ENCODE assay signal across 11 mouse cellular contexts in the genomic region with DNA sequence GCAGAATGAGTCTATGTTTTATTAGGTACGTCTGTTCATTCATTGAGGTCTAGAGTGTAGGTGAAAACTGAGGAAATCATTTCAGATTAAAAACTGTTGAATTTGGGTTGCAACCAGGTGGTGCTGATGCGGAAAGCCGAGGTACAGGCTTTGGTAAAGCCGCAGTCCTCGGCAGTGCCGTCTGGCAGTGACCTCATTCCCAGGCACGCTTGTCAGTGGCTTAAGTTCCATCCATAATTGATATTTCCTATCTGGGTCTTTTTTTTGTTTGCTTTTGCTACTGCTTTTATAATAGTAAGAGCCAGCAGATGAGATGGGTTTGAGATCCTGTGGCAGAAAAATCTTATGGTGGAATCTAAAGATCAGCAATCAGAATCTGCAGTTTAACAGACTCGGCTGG. TPM values are rescaled to one million over a fixed set of nuclear protein-coding genes. Genes with fewer than 3 reads are reported as not detected.
A peak's percentile ranks its signal among the peaks of the same experiment; 100 is the strongest.
DNase-seq lines count a peak whose midpoint lies in the region; ATAC-seq and TF ChIP-seq lines count a peak whose summit lies in the region.
"Had no signal": no experiment of that assay in that cellular context is flagged by ENCODE, and none has a peak within 500 bp of the region (broad histone marks: within the 10 kb centered on the region; RNA-seq: fewer than 3 reads in every experiment).

No protein-coding gene starts in this region.

- peaks cover 19% of the 10 kb centered on the region for H3K4me1 ChIP-seq in forebrain, embryonic 10.5 days
- H3K4me1 ChIP-seq in hindbrain, embryonic 16.5 days (ENCODE audit: control insufficient read depth, insufficient read depth, low read depth, low read length): peaks cover 3% of the 10 kb centered on the region; the same call in 1 of the 2 replicates
- no peaks in the 10 kb centered on the region for H3K4me1 ChIP-seq in olfactory bulb, adult 2 months (ENCODE audit: control insufficient read depth, insufficient read depth, low read length)

- H3K9ac ChIP-seq in hindbrain, embryonic 16.5 days (ENCODE audit: low read depth, low read length): peak overlapping the region; percentile 63

- DNase-seq in cerebellum, adult 11 months: peak; percentile 38
- DNase-seq in cerebellum, postnatal 4 days (ENCODE audit: low spot score in 2 of 2): no peak
- no peak for DNase-seq in forebrain, embryonic 10.5 days (ENCODE audit: extremely low spot score, low spot score)
- no peak for DNase-seq in kidney, postnatal 10 days
- no peak for DNase-seq in gastrocnemius, adult 18-20 months (ENCODE audit: low spot score)
- DNase-seq in ovary, adult 18-20 months (ENCODE audit: low spot score): no peak
- DNase-seq: heart, adult 18-20 months had no signal

- no peak overlapping the region for H3K27ac ChIP-seq in forebrain, embryonic 10.5 days
- H3K27ac ChIP-seq in hindbrain, embryonic 16.5 days (ENCODE audit: low read depth, low read length): peak overlapping the region; percentile 71
- peak overlapping the region; percentile 17; the same call in 1 of the 2 replicates for H3K27ac ChIP-seq in olfactory bulb, adult 2 months (ENCODE audit: insufficient read depth, low read depth, low read length)

- no peak for TF ChIP-seq POLR2A in olfactory bulb, adult 2 months (IDR thresholded peaks at IDR 0.05; ENCODE audit: insufficient read depth, low read depth, low read length)

- peak overlapping the region; percentile 8; the same call in 1 of the 2 replicates for H3K4me2 ChIP-seq in hindbrain, embryonic 16.5 days (ENCODE audit: low read length)

- peaks cover 79% of the 10 kb centered on the region for H3K36me3 ChIP-seq in forebrain, embryonic 10.5 days (replicated peaks)
- peaks cover 41% of the 10 kb centered on the region for H3K36me3 ChIP-seq in hindbrain, embryonic 16.5 days (ENCODE audit: control insufficient read depth, insufficient read depth, low read length)

- WGBS in forebrain, embryonic 10.5 days: 74% methylated on average over 8 of the region's 8 CpGs
- 58% methylated on average over 8 of the region's 8 CpGs for WGBS in hindbrain, embryonic 16.5 days
- 59% methylated on average over 8 of the region's 8 CpGs for WGBS in olfactory bulb, adult 2 months

- no peak for ATAC-seq in hindbrain, embryonic 16.5 days

- H3K9me3 ChIP-seq in forebrain, embryonic 10.5 days: peaks cover 32% of the 10 kb centered on the region
- H3K9me3 ChIP-seq in hindbrain, embryonic 16.5 days (ENCODE audit: control insufficient read depth, low read length): peaks cover 5% of the 10 kb centered on the region

- TF ChIP-seq CTCF in olfactory bulb, adult 2 months (IDR thresholded peaks at IDR 0.05; ENCODE audit: insufficient read depth, low read depth, low read length): no peak

- H3K27me3 ChIP-seq in forebrain, embryonic 10.5 days (ENCODE audit: poor library complexity, severe bottlenecking): no peaks in the 10 kb centered on the region
- H3K27me3 ChIP-seq in hindbrain, embryonic 16.5 days (replicated peaks; ENCODE audit: control insufficient read depth, insufficient read depth, low read length): no peaks in the 10 kb centered on the region

- peak overlapping the region; percentile 57 for H3K4me3 ChIP-seq in forebrain, embryonic 10.5 days
- H3K4me3 ChIP-seq in hindbrain, embryonic 16.5 days (ENCODE audit: low read length): peak overlapping the region; percentile 38
- peak overlapping the region; percentile 47 for H3K4me3 ChIP-seq in olfactory bulb, adult 2 months (ENCODE audit: insufficient read depth, low read depth, low read length)
- H3K4me3 ChIP-seq: erythroblast, embryonic 14.5 days; myocyte had no signal

RNA-seq across cellular contexts. Expression of a gene that starts 50.9 kb away (rescaled TPM):
- polyA plus RNA-seq in forebrain, embryonic 10.5 days (2016; fragmentation: Nextera tagmentation; extraction: Ambion mirVana): 75.3 and 82.2 TPM in 2 replicates
- polyA plus RNA-seq in hindbrain, embryonic 16.5 days (2015; fragmentation: Nextera tagmentation; extraction: Ambion mirVana): 34.6 and 40.4 TPM in 2 replicates
- polyA plus RNA-seq in olfactory bulb, adult 2 months (2012; ENCODE audit: insufficient read depth, insufficient read length, low replicate concordance, missing spikeins): not detected in 2 replicates
- total RNA-seq in gastrocnemius, adult 18-20 months (2021): 10 to 100 TPM; 15.2 to 16.5 TPM

RNA-seq across cellular contexts. Expression of a gene that starts 55.4 kb away (rescaled TPM):
- polyA plus RNA-seq in forebrain, embryonic 10.5 days (2016; fragmentation: Nextera tagmentation; extraction: Ambion mirVana): 40.4 and 40.7 TPM in 2 replicates
- 32.8 and 36.3 TPM in 2 replicates for polyA plus RNA-seq in hindbrain, embryonic 16.5 days (2015; fragmentation: Nextera tagmentation; extraction: Ambion mirVana)
- polyA plus RNA-seq in olfactory bulb, adult 2 months (2012; ENCODE audit: insufficient read depth, insufficient read length, low replicate concordance, missing spikeins): not detected in 2 replicates
- total RNA-seq in gastrocnemius, adult 18-20 months (2021): 10 to 100 TPM; 17.5 to 18.3 TPM
